Mouse (Mus musculus): Measurements from ENCODE around the gene Ptrh1. TPM values are rescaled to one million over a fixed set of nuclear protein-coding genes. Genes with fewer than 3 reads are reported as not detected.

The Ptrh1 gene
- polyA plus RNA-seq, 1 experiment from 2014 or later: 1.1 TPM

DNA sequence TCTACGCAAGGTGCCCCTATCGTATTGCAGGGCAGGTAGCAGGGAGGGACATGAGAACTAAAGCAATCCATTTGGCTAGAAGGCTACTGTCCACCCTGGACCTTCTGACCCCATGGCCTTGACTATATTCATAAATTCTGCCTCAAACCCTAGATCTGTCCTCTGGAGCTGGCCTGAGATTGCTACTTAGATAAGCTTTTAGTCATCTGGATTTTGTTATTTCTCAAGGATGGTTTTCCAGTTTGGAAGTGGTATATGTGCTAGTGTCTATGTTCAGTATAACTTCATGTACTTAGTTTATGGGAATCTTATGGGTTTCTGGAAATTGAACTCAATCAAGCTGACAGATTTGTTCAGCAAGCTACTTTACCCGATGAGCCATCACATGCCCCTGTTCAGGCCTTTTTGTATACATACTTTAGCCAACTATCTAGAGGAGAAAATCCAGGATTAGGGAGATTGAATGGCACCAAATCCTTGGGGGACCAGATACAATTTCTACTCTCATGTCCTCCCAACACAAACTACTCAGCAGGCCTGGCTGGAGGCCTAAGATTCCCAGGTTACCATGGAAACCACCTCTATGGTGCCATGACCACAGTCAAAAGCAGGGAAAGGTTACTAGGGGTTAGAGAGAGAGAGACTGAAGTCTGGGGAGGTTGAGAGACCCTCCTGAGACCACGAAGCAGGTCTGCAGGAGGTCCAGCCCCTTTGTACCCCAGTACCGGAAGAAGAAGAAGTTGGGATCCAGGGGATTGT, 6.1 kb upstream of the Ptrh1 start:
- ATAC-seq: no peak
- Histone ChIP-seq H3K9ac (replicated peaks) (no peak overlapping the region), H3K4me3 (ENCODE audit: low read depth, low read length) (no peak overlapping the region), H3K27ac (ENCODE audit: low read depth) (no peak overlapping the region), H3K4me1 (ENCODE audit: insufficient read depth) (peaks cover 5% of the 10 kb centered on the region), H3K36me3 (replicated peaks; ENCODE audit: insufficient read depth, low read length) (no peaks in the 10 kb centered on the region), H3K4me2 (ENCODE audit: low read depth, low read length) (no peak overlapping the region), H3K27me3 (ENCODE audit: insufficient read depth, low read length) (no peaks in the 10 kb centered on the region), H3K9me3 (ENCODE audit: low read length) (no peaks in the 10 kb centered on the region)
- no peak for DNase-seq
- WGBS (ENCODE audit: insufficient replicate concordance): 84% methylated on average over 5 of the region's 5 CpGs
- no peak for TF ChIP-seq EP300 (IDR thresholded peaks at IDR 0.05; ENCODE audit: low read depth)
- TF ChIP-seq CTCF (IDR thresholded peaks at IDR 0.05; ENCODE audit: low read depth): no peak

DNA sequence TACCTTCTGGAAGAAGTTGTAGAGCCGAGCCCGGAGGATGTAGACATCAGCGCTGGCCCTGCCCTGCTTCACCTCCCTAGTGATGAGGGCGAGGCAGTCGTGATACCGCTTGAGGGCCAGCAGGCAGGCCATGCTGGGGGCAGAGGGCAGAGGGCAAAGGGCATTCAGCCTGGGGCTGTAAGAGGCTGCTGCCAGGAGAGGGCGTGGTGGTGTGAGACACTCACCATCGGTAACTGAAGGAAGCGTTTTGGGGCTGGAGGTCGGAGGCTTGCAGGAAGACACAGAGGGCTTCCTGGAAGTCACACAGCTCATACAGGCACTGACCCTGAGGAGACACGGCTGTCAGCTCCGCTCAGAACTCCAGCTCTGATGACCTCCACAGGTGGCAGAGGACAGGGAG, 3.7 kb upstream of the Ptrh1 start:
- ATAC-seq (no peak), DNase-seq (peak; percentile 46)
- Histone ChIP-seq H3K27me3 (ENCODE audit: insufficient read depth, low read length) (no peaks in the 10 kb centered on the region), H3K36me3 (replicated peaks; ENCODE audit: insufficient read depth, low read length) (no peaks in the 10 kb centered on the region), H3K9ac (replicated peaks) (no peak overlapping the region), H3K4me2 (ENCODE audit: low read depth, low read length) (no peak overlapping the region), H3K9me3 (ENCODE audit: low read length) (no peaks in the 10 kb centered on the region), H3K4me1 (ENCODE audit: insufficient read depth) (peaks cover 13% of the 10 kb centered on the region), H3K4me3 (ENCODE audit: low read depth, low read length) (no peak overlapping the region), H3K27ac (ENCODE audit: low read depth) (no peak overlapping the region)
- TF ChIP-seq EP300 (IDR thresholded peaks at IDR 0.05; ENCODE audit: low read depth) (no peak), CTCF (IDR thresholded peaks at IDR 0.05; ENCODE audit: low read depth) (peak; percentile 29)
- 28% methylated on average over 12 of the region's 12 CpGs for WGBS (ENCODE audit: insufficient replicate concordance)

DNA sequence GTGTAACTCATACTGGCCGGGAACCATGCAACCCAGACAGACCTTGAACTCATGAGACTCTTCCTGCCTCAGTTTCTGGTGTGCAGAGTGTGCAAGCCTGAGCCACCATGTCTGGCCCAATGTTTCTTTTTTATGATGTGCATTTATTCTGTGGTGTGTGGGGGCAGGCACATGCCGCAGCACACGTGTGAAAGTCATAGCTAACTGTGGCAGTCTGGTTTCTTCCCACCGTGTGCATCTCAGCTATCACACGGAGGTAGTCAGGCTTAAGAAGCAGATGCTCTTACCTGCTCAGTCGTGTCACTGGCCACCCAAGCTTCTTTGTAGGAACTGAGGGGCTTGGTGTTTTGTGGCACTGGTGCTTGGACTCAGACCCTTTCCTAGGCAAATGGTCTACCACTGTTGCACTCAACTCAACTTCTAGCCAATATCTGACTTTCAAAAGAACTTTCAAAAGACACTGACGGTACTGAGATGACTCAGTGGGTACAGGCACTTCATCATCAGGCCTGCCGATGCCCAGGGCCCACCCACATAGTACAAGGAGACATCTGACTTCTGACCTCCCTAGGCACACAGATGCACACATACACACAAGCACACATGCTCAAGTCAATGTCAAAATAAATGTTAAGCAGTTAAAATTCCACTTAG, 2.8 kb upstream of the Ptrh1 start:
- no peak overlapping the region for H3K4me3 ChIP-seq (ENCODE audit: low read depth, low read length)
- no peak for ATAC-seq
- TF ChIP-seq CTCF (IDR thresholded peaks at IDR 0.05; ENCODE audit: low read depth) (no peak), EP300 (IDR thresholded peaks at IDR 0.05; ENCODE audit: low read depth) (no peak)
- 73% methylated on average over 8 of the region's 8 CpGs for WGBS (ENCODE audit: insufficient replicate concordance)
- H3K27ac ChIP-seq (ENCODE audit: low read depth): no peak overlapping the region
- DNase-seq: no peak
- no peaks in the 10 kb centered on the region for H3K9me3 ChIP-seq (ENCODE audit: low read length)
- no peaks in the 10 kb centered on the region for H3K36me3 ChIP-seq (replicated peaks; ENCODE audit: insufficient read depth, low read length)
- H3K4me1 ChIP-seq (ENCODE audit: insufficient read depth): peaks cover 13% of the 10 kb centered on the region
- H3K9ac ChIP-seq (replicated peaks): no peak overlapping the region
- H3K4me2 ChIP-seq (ENCODE audit: low read depth, low read length): no peak overlapping the region
- H3K27me3 ChIP-seq (ENCODE audit: insufficient read depth, low read length): no peaks in the 10 kb centered on the region

DNA sequence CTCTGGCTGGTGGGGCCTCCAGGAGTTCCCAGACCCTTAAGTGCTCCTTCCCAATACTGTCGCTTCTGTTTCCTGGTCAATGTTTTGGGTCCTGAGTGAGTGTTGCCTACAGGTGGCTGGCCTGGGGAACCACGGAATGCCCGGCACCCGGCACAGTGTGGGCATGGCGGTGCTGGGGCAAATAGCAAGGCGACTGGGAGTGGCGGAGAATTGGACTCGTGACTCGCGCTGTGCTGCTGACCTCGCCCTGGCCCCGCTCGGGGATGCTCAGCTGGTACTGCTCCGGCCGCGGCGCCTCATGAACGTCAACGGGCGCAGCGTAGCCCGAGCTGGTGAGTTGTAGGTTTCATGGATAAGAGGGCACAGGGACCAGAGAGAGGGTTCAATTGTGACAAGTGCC, 606 bp downstream of the Ptrh1 start:
- peak overlapping the region; percentile 63 for H3K9ac ChIP-seq (replicated peaks)
- H3K4me1 ChIP-seq (ENCODE audit: insufficient read depth): peaks cover 13% of the 10 kb centered on the region
- H3K4me2 ChIP-seq (ENCODE audit: low read depth, low read length): peak overlapping the region; percentile 93
- no peak for TF ChIP-seq EP300 (IDR thresholded peaks at IDR 0.05; ENCODE audit: low read depth)
- no peak for TF ChIP-seq CTCF (IDR thresholded peaks at IDR 0.05; ENCODE audit: low read depth)
- H3K27me3 ChIP-seq (ENCODE audit: insufficient read depth, low read length): no peaks in the 10 kb centered on the region
- no peaks in the 10 kb centered on the region for H3K9me3 ChIP-seq (ENCODE audit: low read length)
- H3K36me3 ChIP-seq (replicated peaks; ENCODE audit: insufficient read depth, low read length): no peaks in the 10 kb centered on the region
- peak overlapping the region; percentile 69 for H3K4me3 ChIP-seq (ENCODE audit: low read depth, low read length)
- WGBS (ENCODE audit: insufficient replicate concordance): 34% methylated on average over 22 of the region's 22 CpGs
- H3K27ac ChIP-seq (ENCODE audit: low read depth): no peak overlapping the region
- ATAC-seq: no peak
- DNase-seq: no peak

DNA sequence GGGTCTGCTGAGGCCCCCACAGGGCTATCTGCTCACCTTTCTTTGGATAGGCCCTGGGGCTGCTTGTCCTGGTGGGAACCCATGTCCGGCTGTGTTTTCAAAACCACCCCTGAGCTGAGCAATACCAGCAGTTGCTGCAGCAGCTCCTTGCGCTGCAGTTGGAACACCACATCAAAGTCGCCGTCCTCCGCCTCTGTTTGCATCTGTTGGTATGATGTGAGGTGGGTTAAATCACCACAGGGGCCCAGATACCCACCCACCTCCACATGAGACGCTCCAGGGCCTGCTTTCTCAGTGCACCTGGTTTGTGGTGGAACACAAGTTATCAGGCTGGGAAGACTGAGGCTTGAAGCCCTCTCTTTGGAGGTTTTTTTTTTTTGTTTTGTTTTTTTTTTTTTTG, 2.5 kb downstream of the Ptrh1 start:
- WGBS (ENCODE audit: insufficient replicate concordance): 84% methylated on average over 6 of the region's 6 CpGs
- TF ChIP-seq EP300 (IDR thresholded peaks at IDR 0.05; ENCODE audit: low read depth): no peak
- TF ChIP-seq CTCF (IDR thresholded peaks at IDR 0.05; ENCODE audit: low read depth): no peak
- Histone ChIP-seq H3K4me3 (ENCODE audit: low read depth, low read length) (no peak overlapping the region), H3K36me3 (replicated peaks; ENCODE audit: insufficient read depth, low read length) (no peaks in the 10 kb centered on the region), H3K9me3 (ENCODE audit: low read length) (no peaks in the 10 kb centered on the region), H3K27me3 (ENCODE audit: insufficient read depth, low read length) (no peaks in the 10 kb centered on the region), H3K9ac (replicated peaks) (no peak overlapping the region), H3K27ac (ENCODE audit: low read depth) (no peak overlapping the region), H3K4me2 (ENCODE audit: low read depth, low read length) (no peak overlapping the region), H3K4me1 (ENCODE audit: insufficient read depth) (peaks cover 9% of the 10 kb centered on the region)
- ATAC-seq (no peak), DNase-seq (no peak)

DNA sequence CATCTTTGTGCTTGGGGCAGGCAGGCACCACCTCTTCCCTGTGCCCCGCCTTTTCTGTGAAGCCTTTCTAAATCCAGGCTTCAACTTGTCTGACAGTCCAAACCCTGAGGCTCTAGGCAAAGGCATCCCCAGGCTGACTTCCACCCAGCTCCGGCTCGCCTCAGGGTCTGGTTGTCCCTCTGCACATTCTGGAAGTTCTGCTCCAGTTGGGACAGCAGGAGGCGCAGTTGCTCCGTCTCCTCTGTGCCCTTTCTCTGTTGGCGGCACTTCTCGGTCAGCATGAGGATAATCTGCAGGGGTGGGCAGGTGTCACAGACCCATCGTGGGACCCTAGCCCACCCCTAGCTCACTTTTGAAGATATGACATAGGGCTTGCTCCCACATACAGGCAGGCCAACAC, 3.5 kb downstream of the Ptrh1 start:
- WGBS (ENCODE audit: insufficient replicate concordance): 29% methylated on average over 8 of the region's 8 CpGs
- peaks cover 9% of the 10 kb centered on the region for H3K4me1 ChIP-seq (ENCODE audit: insufficient read depth)

More for the DNA sequence above, 3.5 kb downstream of the Ptrh1 start:
- Histone ChIP-seq H3K9me3 (ENCODE audit: low read length) (no peaks in the 10 kb centered on the region), H3K4me2 (ENCODE audit: low read depth, low read length) (no peak overlapping the region), H3K36me3 (replicated peaks; ENCODE audit: insufficient read depth, low read length) (no peaks in the 10 kb centered on the region), H3K9ac (replicated peaks) (no peak overlapping the region), H3K27me3 (ENCODE audit: insufficient read depth, low read length) (no peaks in the 10 kb centered on the region), H3K4me3 (ENCODE audit: low read depth, low read length) (no peak overlapping the region), H3K27ac (ENCODE audit: low read depth) (no peak overlapping the region)
- no peak for ATAC-seq
- peak; percentile 86 for TF ChIP-seq CTCF (IDR thresholded peaks at IDR 0.05; ENCODE audit: low read depth)
- no peak for TF ChIP-seq EP300 (IDR thresholded peaks at IDR 0.05; ENCODE audit: low read depth)
- DNase-seq: peak; percentile 77
